Mouse (Mus musculus) kidney, adult 2 months (tissue): Measurements from ENCODE around the gene Bcas3.

ENCODE experiments used
- CTCF ChIP-seq: fragments of 200-500 bp; conservative IDR thresholded peaks from 2 replicates; pipeline ENCODE4 v1.5.1; 2011; ENCODE audit warnings: low read depth, mild to moderate bottlenecking, control low read depth, low read length, moderate library complexity, mixed read lengths; ENCODE audit not compliant: insufficient read depth, insufficient read length
- POLR2A ChIP-seq: fragments of 200-500 bp; IDR thresholded peaks from one replicate; pipeline ENCODE4 v1.6.1; 2011; ENCODE audit warnings: low read depth, low read length, control low read depth

DNA sequence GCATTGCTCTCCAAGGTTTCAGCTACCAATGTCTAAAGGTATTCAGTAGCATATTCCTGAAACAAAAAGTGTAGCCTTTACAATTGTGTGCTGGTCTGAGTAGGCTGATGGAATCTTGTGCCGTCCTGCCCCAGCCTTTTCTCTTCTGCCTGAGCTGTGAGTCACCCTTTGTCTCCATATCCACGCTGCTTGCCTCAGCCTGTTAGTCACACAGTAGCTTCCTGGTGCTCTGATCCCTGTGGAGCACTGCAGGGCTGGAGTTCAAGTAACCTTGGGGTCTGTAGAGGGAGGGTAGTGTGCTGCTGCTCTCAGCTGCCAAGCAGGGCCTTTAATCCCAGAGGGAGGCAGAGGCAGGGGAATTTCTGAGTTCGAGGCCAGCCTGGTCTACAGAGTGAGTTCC, 14.9 kb downstream of the Bcas3 start:
- no peak for TF ChIP-seq CTCF
- TF ChIP-seq POLR2A: no peak
